Mouse (Mus musculus): ENCODE data around the gene Tmem220. TPM values are rescaled to one million over a fixed set of nuclear protein-coding genes. Genes with fewer than 3 reads are reported as not detected.
A peak's percentile ranks its signal among the peaks of the same experiment; 100 is the strongest.

Tmem220 gene
- polyA plus RNA-seq, 1 experiment from 2014 or later = 0.46 TPM

DNA sequence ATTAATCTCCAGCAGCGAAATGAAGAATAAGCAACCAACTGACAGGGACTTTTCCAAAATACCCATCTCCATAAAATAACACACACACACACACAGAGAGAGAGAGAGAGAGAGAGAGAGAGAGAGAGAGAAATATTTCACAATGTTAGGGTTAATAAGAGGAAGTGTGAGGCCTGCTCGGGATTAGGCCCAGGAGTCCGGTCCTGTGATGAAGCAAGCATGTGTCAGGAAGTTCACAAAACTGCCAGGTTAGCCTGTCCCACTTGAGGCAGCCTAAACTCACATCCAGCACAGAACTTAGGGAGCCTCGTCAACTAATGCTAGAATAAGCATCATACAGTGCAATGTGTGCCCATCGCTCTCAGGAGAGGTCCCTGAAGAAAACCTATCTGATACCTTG lies 22.2 kb downstream of the Tmem220 start:
- no peaks in the 10 kb centered on the region for H3K27me3 ChIP-seq
- H3K9ac ChIP-seq = no peak overlapping the region
- WGBS = 98% methylated on average over 5 of the region's 5 CpGs
- ATAC-seq (ENCODE audit: low FRiP score) = no peak
- no peak overlapping the region for H3K27ac ChIP-seq
- no peaks in the 10 kb centered on the region for H3K9me3 ChIP-seq
- no peak overlapping the region for H3K4me2 ChIP-seq
- H3K4me1 ChIP-seq = peaks cover 5% of the 10 kb centered on the region
- peaks cover 14% of the 10 kb centered on the region for H3K36me3 ChIP-seq (replicated peaks)
- H3K4me3 ChIP-seq (replicated peaks) = no peak overlapping the region

DNA sequence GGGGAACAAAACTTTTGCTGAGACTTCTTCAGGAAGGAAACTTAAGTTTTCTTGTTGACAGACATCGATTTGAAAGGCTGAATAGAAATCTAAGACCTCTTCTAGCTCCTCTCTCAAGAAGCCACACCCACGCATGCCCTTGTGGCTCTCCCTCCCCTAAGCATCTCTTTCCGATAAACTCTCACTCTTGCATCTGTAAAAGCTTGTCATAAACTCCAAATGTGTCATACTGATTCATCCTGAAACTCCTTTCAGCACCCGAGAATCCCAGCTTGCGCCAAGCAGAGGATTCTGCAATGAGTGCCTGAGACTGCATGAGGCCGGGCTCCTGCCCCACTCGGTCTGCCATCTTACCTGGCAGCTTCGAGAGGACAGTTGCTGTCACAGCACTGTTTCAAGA lies 23.5 kb downstream of the Tmem220 start:
- Histone ChIP-seq H3K36me3 (replicated peaks) (peaks cover 14% of the 10 kb centered on the region), H3K27ac (no peak overlapping the region), H3K27me3 (no peaks in the 10 kb centered on the region), H3K9ac (no peak overlapping the region), H3K9me3 (no peaks in the 10 kb centered on the region), H3K4me3 (replicated peaks) (no peak overlapping the region), H3K4me1 (peaks cover 11% of the 10 kb centered on the region), H3K4me2 (no peak overlapping the region)
- no peak for ATAC-seq (ENCODE audit: low FRiP score)
- 91% methylated on average over 8 of the region's 8 CpGs for WGBS

- Histone ChIP-seq H3K9me3 (no peaks in the 10 kb centered on the region), H3K36me3 (replicated peaks) (peaks cover 14% of the 10 kb centered on the region), H3K4me1 (peaks cover 19% of the 10 kb centered on the region), H3K27me3 (no peaks in the 10 kb centered on the region), H3K27ac (no peak overlapping the region), H3K9ac (no peak overlapping the region), H3K4me3 (replicated peaks) (no peak overlapping the region), H3K4me2 (no peak overlapping the region)
- WGBS = 89% methylated on average over 3 of the region's 3 CpGs
- ATAC-seq (ENCODE audit: low FRiP score) = no peak
Measured at GRCm38 (mm10) chr11:67049256-67049655, 24.3 kb downstream of the Tmem220 start.

DNA sequence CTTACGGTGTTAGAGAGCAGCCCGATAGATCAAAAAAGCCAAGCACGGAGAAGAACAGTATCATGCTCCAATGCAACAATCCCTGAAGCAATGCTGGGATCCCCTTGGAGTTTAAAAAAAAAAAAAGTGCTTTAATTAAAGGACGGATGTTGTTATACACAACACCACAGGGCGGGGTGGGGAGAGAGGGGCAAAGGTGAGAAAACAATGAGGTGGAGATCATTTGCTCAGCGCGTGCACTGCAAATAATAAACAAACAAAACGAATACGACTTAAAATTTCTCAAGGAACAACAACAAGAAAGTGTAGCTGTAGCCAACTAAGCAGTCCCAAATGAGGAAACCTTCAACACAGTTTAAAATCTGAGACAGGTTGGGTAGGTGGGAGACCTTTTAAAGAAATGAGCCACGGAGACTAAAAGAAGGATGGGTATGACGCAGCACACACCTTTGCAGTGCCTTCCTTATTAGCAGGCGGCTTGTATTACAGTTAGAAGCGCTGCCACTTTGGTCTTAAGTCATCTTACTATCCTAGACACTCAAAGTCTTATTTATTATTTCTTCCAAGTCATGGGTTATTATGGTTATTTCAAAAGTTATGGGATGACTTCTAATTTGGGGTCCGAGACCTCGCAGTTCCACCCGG lies 26.8 kb downstream of the Tmem220 start:
- ATAC-seq (ENCODE audit: low FRiP score) = no peak; the same call in 1 of the 2 replicates
- Histone ChIP-seq H3K4me1 (peaks cover 20% of the 10 kb centered on the region), H3K4me3 (replicated peaks) (peak overlapping the region; percentile 77), H3K4me2 (peak overlapping the region; percentile 71), H3K36me3 (replicated peaks) (peaks cover 12% of the 10 kb centered on the region), H3K9me3 (no peaks in the 10 kb centered on the region), H3K9ac (peak overlapping the region; percentile 76), H3K27ac (peak overlapping the region; percentile 46; the same call in 1 of the 2 replicates), H3K27me3 (no peaks in the 10 kb centered on the region)
- WGBS = 9% methylated on average over 16 of the region's 16 CpGs

DNA sequence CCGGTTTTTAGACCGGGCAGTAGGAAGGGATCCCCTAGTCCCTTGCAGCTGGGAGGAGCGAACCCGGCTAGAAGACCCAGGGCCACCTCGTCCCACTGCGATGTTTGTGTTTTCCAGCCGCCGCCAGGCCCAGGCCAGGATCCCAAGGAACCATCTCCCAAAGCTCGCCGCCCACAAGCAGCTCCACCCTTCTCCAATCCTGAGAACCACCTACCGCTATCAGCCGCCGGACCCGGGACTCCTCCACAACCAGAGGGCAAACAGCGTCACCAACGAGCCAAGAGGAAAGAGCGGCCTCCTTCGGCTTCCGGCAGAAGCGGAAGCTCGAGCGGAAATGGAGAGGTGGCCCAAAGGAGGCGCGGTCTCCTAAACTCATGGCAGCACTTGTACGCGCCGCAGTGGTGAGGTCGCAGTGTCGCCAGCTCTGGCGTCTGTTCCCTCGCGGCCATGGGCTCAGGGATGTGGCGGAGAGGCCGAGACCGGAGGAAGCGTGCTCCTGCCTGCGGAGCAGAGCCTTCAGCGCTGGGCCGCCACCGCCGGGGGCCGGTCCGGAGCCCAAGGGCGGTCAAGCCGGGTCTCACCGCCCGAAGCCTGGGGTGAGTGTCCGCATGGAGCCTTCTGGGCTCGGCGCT lies 27.5 kb downstream of the Tmem220 start, which contains the start of the genes Adprm and Sco1:
TSS of gene Adprm (minus strand) at position 274 of the 632 bp plus-strand sequence.
TSS of gene Sco1 (plus strand) at position 350 of the 632 bp plus-strand sequence.
- under 1% methylated on average over 50 of the region's 50 CpGs for WGBS
- H3K4me1 ChIP-seq = peaks cover 20% of the 10 kb centered on the region
- peaks cover 19% of the 10 kb centered on the region for H3K36me3 ChIP-seq (replicated peaks)
- peak; percentile 95 for ATAC-seq (ENCODE audit: low FRiP score)
- H3K27ac ChIP-seq = peak within 1 kb of the TSS; percentile 46
- H3K4me3 ChIP-seq (replicated peaks) = peak within 1 kb of the TSS; percentile 77
- H3K9ac ChIP-seq = peak within 1 kb of the TSS; percentile 76
- no peaks in the 10 kb centered on the region for H3K27me3 ChIP-seq
- no peaks in the 10 kb centered on the region for H3K9me3 ChIP-seq
- H3K4me2 ChIP-seq = peak within 1 kb of the TSS; percentile 71

DNA sequence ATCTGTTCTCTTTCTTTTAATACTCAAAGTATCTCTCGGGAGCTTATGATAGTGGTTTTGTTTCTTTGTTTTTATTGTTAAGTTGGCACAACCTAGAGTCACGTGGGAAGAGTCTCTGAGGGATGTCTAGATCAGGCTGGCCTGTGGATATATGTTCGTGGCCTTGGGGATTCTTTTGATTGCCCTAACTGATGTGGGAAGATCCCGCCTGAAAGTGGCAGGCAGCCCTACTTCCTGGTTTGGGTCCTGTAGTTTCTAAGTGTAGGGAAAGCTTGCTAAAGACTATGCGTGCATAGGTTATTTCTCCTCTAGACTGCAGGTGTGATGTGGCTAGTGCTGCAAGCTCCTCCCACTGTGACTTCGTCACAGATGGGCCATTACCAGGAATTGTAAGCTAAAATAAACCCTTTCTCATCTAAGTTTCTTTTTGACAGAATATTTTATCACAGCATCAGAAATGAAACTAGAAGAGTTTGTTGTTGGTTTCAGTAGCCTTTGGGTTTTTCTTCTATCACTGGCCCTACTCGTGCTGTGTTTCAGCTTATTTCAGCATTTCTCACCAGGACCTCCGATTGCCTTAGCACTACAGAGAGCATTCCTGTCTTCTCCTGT lies 29.9 kb downstream of the Tmem220 start:
- H3K36me3 ChIP-seq (replicated peaks) = peaks cover 42% of the 10 kb centered on the region

GRCm38 (mm10) chr11:67061311-67061710 lies 36.4 kb downstream of the Tmem220 start:
- no peak for ATAC-seq (ENCODE audit: low FRiP score)
- Histone ChIP-seq H3K4me3 (replicated peaks) (no peak overlapping the region), H3K36me3 (replicated peaks) (peaks cover 85% of the 10 kb centered on the region), H3K4me1 (no peaks in the 10 kb centered on the region), H3K9ac (no peak overlapping the region), H3K9me3 (no peaks in the 10 kb centered on the region), H3K4me2 (no peak overlapping the region), H3K27ac (no peak overlapping the region), H3K27me3 (no peaks in the 10 kb centered on the region)
- WGBS = 87% methylated on average over 2 of the region's 2 CpGs

More for the DNA sequence above, 29.9 kb downstream of the Tmem220 start:
- Histone ChIP-seq H3K27me3 (no peaks in the 10 kb centered on the region), H3K27ac (no peak overlapping the region), H3K4me1 (peaks cover 20% of the 10 kb centered on the region), H3K4me3 (replicated peaks) (no peak overlapping the region), H3K9ac (no peak overlapping the region), H3K9me3 (no peaks in the 10 kb centered on the region), H3K4me2 (no peak overlapping the region)
- no peak for ATAC-seq (ENCODE audit: low FRiP score)
- 93% methylated on average over 8 of the region's 8 CpGs for WGBS

GRCm38 (mm10) chr11:67062726-67063125 lies 37.8 kb downstream of the Tmem220 start:
- Histone ChIP-seq H3K9me3 (no peaks in the 10 kb centered on the region), H3K4me1 (no peaks in the 10 kb centered on the region), H3K27ac (no peak overlapping the region), H3K9ac (no peak overlapping the region), H3K27me3 (no peaks in the 10 kb centered on the region), H3K36me3 (replicated peaks) (peaks cover 78% of the 10 kb centered on the region), H3K4me2 (no peak overlapping the region), H3K4me3 (replicated peaks) (no peak overlapping the region)
- WGBS = 89% methylated on average over 3 of the region's 3 CpGs
- no peak for ATAC-seq (ENCODE audit: low FRiP score)

DNA sequence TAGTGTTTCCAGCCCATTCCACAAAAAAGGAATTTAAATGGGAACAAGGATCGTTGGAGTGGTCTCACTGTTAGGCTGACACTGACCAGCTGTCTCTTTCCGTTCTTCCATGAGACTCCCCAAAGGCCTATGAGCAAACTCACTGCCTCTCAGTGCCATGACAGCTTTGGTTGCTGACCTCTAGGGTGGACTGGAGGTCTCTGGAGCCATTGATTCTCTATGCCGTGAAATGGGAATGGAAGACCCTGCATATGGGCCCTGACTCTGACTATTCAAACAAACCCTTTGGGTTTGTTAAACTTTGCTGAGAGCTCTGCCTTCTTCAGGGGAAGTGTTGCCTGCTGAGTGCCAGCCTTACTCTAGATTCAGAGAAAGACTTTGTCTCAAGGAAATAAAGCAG lies 42.8 kb downstream of the Tmem220 start:
- peaks cover 36% of the 10 kb centered on the region for H3K36me3 ChIP-seq (replicated peaks)
- H3K9ac ChIP-seq = no peak overlapping the region
- H3K4me3 ChIP-seq (replicated peaks) = no peak overlapping the region
- H3K27me3 ChIP-seq = no peaks in the 10 kb centered on the region
- no peaks in the 10 kb centered on the region for H3K9me3 ChIP-seq
- no peak overlapping the region for H3K4me2 ChIP-seq
- no peak for ATAC-seq (ENCODE audit: low FRiP score)
- no peak overlapping the region for H3K27ac ChIP-seq
- no peaks in the 10 kb centered on the region for H3K4me1 ChIP-seq
- 94% methylated on average over 3 of the region's 3 CpGs for WGBS

- Histone ChIP-seq H3K9ac (no peak overlapping the region), H3K4me2 (no peak overlapping the region), H3K4me1 (peaks cover 5% of the 10 kb centered on the region), H3K4me3 (replicated peaks) (no peak overlapping the region), H3K27me3 (no peaks in the 10 kb centered on the region), H3K36me3 (replicated peaks) (no peaks in the 10 kb centered on the region), H3K27ac (no peak overlapping the region), H3K9me3 (no peaks in the 10 kb centered on the region)
- 79% methylated on average over 15 of the region's 15 CpGs for WGBS
- ATAC-seq (ENCODE audit: low FRiP score) = no peak
Measured at GRCm38 (mm10) chr11:67072615-67073130, 47.7 kb downstream of the Tmem220 start.

- ATAC-seq (ENCODE audit: low FRiP score) = no peak; the same call in 1 of the 2 replicates
- WGBS = 40% methylated on average over 3 of the region's 3 CpGs
Measured at GRCm38 (mm10) chr11:67075036-67075435, 50.1 kb downstream of the Tmem220 start.

GRCm38 (mm10) chr11:67076781-67077180 lies 51.8 kb downstream of the Tmem220 start:
- no peak for ATAC-seq (ENCODE audit: low FRiP score)
- WGBS = 92% methylated on average over 5 of the region's 5 CpGs
- no peak overlapping the region for H3K4me3 ChIP-seq (replicated peaks)
- H3K27me3 ChIP-seq = 0 out of 2 replicates have a peak, but pooled peaks cover 10% of the 10 kb centered on the region
- no peak overlapping the region for H3K4me2 ChIP-seq
- H3K9ac ChIP-seq = no peak overlapping the region
- peaks cover 27% of the 10 kb centered on the region for H3K4me1 ChIP-seq
- no peaks in the 10 kb centered on the region for H3K36me3 ChIP-seq (replicated peaks)
- H3K9me3 ChIP-seq = no peaks in the 10 kb centered on the region
- H3K27ac ChIP-seq = no peak overlapping the region

More at GRCm38 (mm10) chr11:67075036-67075435, 50.1 kb downstream of the Tmem220 start:
- Histone ChIP-seq H3K27me3 (no peaks in the 10 kb centered on the region), H3K36me3 (replicated peaks) (no peaks in the 10 kb centered on the region), H3K4me2 (no peak overlapping the region), H3K4me3 (replicated peaks) (no peak overlapping the region), H3K9me3 (no peaks in the 10 kb centered on the region), H3K9ac (no peak overlapping the region), H3K4me1 (peaks cover 10% of the 10 kb centered on the region), H3K27ac (no peak overlapping the region)
